Mouse (Mus musculus): Measurements from ENCODE around the gene Stox2. TPM values are rescaled to one million over a fixed set of nuclear protein-coding genes. Genes with fewer than 3 reads are reported as not detected.

Stox2 gene
- polyA plus RNA-seq, 1 experiment from 2014 or later, result 0.54 TPM

DNA sequence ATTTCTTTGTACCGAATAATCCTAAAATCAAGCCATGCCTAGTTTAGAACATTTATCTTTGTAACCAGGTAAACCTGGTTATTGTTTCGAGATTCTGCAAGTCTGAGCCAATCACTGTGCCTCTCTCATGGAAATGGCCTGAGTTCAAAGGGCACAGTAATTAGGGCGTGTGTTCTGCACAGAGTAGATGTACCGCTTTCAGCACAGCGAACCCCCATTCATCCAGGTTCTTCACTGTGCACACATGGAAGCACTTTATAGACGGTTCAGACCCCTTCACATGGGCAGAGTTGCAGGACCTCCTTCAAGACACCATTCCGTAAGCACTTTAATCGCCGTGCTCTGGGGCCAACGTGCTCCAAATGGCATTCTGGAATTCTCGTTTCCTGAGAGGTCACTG lies 104.7 kb downstream of the Stox2 start:
- Histone ChIP-seq H3K27me3 (ENCODE audit: insufficient read depth, low read length) (no peaks in the 10 kb centered on the region), H3K4me3 (ENCODE audit: low read depth, low read length) (no peak overlapping the region), H3K4me2 (ENCODE audit: low read depth, low read length) (no peak overlapping the region), H3K4me1 (ENCODE audit: insufficient read depth) (0 out of 2 replicates have a peak, but pooled peaks cover 2% of the 10 kb centered on the region), H3K36me3 (replicated peaks; ENCODE audit: insufficient read depth, low read length) (no peaks in the 10 kb centered on the region), H3K9me3 (ENCODE audit: low read length) (no peaks in the 10 kb centered on the region), H3K27ac (ENCODE audit: low read depth) (no peak overlapping the region), H3K9ac (replicated peaks) (no peak overlapping the region)
- TF ChIP-seq EP300 (IDR thresholded peaks at IDR 0.05; ENCODE audit: low read depth), result no peak
- TF ChIP-seq CTCF (IDR thresholded peaks at IDR 0.05; ENCODE audit: low read depth), result no peak
- no peak for ATAC-seq
- DNase-seq, result no peak
- WGBS (ENCODE audit: insufficient replicate concordance), result 76% methylated on average over 11 of the region's 11 CpGs

DNA sequence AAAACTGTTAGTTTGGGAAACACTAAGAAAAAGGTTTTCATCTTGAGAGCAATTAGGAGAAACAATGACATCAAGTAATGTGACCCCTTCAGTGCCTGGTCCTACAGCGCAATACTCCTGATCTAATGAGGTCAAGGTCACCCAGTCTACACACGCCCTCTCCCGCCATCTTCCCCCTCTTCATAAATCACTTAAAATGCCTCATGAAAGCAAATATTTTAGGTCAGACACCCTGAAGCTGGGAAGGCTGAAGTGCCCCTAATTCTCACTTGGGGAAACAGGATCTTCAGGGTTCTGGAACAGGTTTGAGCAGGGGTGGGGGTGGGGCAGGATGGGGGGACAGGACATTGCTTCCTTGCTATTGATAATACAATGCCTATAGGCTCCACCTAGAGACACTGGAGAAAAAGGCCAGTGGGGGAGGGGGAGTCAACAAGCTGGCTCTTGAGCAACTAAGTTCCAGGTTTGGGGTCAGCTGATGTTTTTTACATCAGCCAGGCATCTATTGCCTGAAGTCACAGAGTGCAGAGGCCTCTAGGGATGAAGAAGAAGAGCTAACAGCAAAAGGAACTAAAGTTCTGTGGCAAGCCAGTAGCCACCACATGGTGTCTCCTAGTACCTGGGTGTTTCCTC lies 107.4 kb downstream of the Stox2 start:
- WGBS (ENCODE audit: insufficient replicate concordance), result 65% methylated on average over 3 of the region's 3 CpGs
- Histone ChIP-seq H3K4me2 (ENCODE audit: low read depth, low read length) (no peak overlapping the region), H3K9me3 (ENCODE audit: low read length) (no peaks in the 10 kb centered on the region), H3K4me3 (ENCODE audit: low read depth, low read length) (no peak overlapping the region), H3K27me3 (ENCODE audit: insufficient read depth, low read length) (no peaks in the 10 kb centered on the region), H3K36me3 (replicated peaks; ENCODE audit: insufficient read depth, low read length) (no peaks in the 10 kb centered on the region), H3K4me1 (ENCODE audit: insufficient read depth) (0 out of 2 replicates have a peak, but pooled peaks cover 2% of the 10 kb centered on the region), H3K27ac (ENCODE audit: low read depth) (no peak overlapping the region), H3K9ac (replicated peaks) (no peak overlapping the region)
- DNase-seq (peak; percentile 61), ATAC-seq (peak; percentile 87)
- peak; percentile 8; the same call in 1 of the 2 replicates for TF ChIP-seq CTCF (IDR thresholded peaks at IDR 0.05; ENCODE audit: low read depth)
- no peak for TF ChIP-seq EP300 (IDR thresholded peaks at IDR 0.05; ENCODE audit: low read depth)

GRCm38 (mm10) chr8:47336433-47336832 lies 109.7 kb downstream of the Stox2 start:
- Histone ChIP-seq H3K27me3 (ENCODE audit: insufficient read depth, low read length) (no peaks in the 10 kb centered on the region), H3K9me3 (ENCODE audit: low read length) (no peaks in the 10 kb centered on the region), H3K36me3 (replicated peaks; ENCODE audit: insufficient read depth, low read length) (no peaks in the 10 kb centered on the region), H3K4me3 (ENCODE audit: low read depth, low read length) (no peak overlapping the region), H3K9ac (replicated peaks) (no peak overlapping the region), H3K4me1 (ENCODE audit: insufficient read depth) (0 out of 2 replicates have a peak, but pooled peaks cover 2% of the 10 kb centered on the region), H3K4me2 (ENCODE audit: low read depth, low read length) (no peak overlapping the region), H3K27ac (ENCODE audit: low read depth) (no peak overlapping the region)
- WGBS (ENCODE audit: insufficient replicate concordance), result 81% methylated on average over 12 of the region's 12 CpGs
- no peak for DNase-seq
- no peak for TF ChIP-seq EP300 (IDR thresholded peaks at IDR 0.05; ENCODE audit: low read depth)
- TF ChIP-seq CTCF (IDR thresholded peaks at IDR 0.05; ENCODE audit: low read depth), result no peak
- no peak for ATAC-seq

DNA sequence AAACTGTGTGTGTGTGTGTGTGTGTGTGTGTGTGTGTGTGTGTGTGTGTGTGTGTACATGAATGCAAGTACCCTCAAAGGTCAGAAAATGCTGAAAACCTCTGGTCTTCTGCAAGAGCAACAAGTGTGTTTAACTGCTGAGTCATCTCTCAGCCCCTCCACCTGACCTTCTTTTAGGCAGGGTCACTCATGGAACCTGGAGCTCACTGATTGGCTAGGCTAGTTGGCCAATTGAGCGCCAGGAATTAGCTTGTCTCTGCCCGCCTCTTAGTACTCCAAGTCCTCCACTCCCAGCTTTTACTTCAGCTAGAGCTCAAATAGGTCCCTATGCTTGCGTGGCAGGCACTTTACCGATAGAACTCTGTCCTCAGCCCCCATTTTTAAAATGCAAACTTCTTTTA lies 110.2 kb downstream of the Stox2 start:
- H3K27me3 ChIP-seq (ENCODE audit: insufficient read depth, low read length), result no peaks in the 10 kb centered on the region
- H3K9me3 ChIP-seq (ENCODE audit: low read length), result no peaks in the 10 kb centered on the region
- H3K4me3 ChIP-seq (ENCODE audit: low read depth, low read length), result no peak overlapping the region
- 0 out of 2 replicates have a peak, but pooled peaks cover 2% of the 10 kb centered on the region for H3K4me1 ChIP-seq (ENCODE audit: insufficient read depth)
- H3K9ac ChIP-seq (replicated peaks), result no peak overlapping the region
- DNase-seq (no peak), ATAC-seq (no peak)
- TF ChIP-seq CTCF (IDR thresholded peaks at IDR 0.05; ENCODE audit: low read depth) (no peak), EP300 (IDR thresholded peaks at IDR 0.05; ENCODE audit: low read depth) (no peak)
- 82% methylated on average over 4 of the region's 4 CpGs for WGBS (ENCODE audit: insufficient replicate concordance)
- H3K4me2 ChIP-seq (ENCODE audit: low read depth, low read length), result no peak overlapping the region
- H3K27ac ChIP-seq (ENCODE audit: low read depth), result no peak overlapping the region
- H3K36me3 ChIP-seq (replicated peaks; ENCODE audit: insufficient read depth, low read length), result no peaks in the 10 kb centered on the region

DNA sequence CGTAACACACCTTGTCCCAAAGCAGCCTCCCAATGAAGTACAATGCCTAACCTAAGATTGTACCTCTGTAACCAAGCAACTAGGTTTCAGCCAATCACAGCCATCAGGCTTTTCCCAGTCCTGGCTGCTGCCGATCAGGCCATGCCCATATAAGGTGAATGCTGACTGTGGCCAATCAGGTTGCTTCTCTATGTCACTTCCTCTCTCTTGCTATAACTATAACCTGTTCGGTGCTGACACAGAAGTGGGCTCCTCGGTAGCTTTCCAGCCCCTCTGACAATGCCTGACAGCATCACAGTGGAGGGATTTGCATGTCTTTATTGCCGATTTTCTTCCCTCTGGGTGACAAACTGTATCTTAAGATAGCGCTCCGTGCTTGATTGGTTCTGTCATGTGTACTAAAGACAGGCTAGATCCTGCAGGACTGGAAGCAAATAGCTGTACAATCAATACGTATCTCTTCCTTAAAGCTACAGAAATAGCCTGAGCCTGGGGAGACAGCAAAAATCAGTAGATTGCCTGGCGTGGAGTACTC lies 111.9 kb downstream of the Stox2 start:
- ATAC-seq (peak; percentile 57), DNase-seq (no peak)

GRCm38 (mm10) chr8:47332941-47333340 lies 113.2 kb downstream of the Stox2 start:
- H3K9ac ChIP-seq (replicated peaks), result no peak overlapping the region
- WGBS (ENCODE audit: insufficient replicate concordance), result 52% methylated on average over 1 of the region's 1 CpGs
- no peaks in the 10 kb centered on the region for H3K27me3 ChIP-seq (ENCODE audit: insufficient read depth, low read length)
- H3K4me1 ChIP-seq (ENCODE audit: insufficient read depth), result no peaks in the 10 kb centered on the region
- no peak overlapping the region for H3K4me3 ChIP-seq (ENCODE audit: low read depth, low read length)
- TF ChIP-seq CTCF (IDR thresholded peaks at IDR 0.05; ENCODE audit: low read depth) (no peak), EP300 (IDR thresholded peaks at IDR 0.05; ENCODE audit: low read depth) (no peak)
- no peak overlapping the region for H3K27ac ChIP-seq (ENCODE audit: low read depth)
- H3K4me2 ChIP-seq (ENCODE audit: low read depth, low read length), result no peak overlapping the region
- ATAC-seq, result no peak
- no peak for DNase-seq
- H3K9me3 ChIP-seq (ENCODE audit: low read length), result no peaks in the 10 kb centered on the region
- no peaks in the 10 kb centered on the region for H3K36me3 ChIP-seq (replicated peaks; ENCODE audit: insufficient read depth, low read length)

More for the DNA sequence above, 111.9 kb downstream of the Stox2 start:
- Histone ChIP-seq H3K9me3 (ENCODE audit: low read length) (no peaks in the 10 kb centered on the region), H3K4me1 (ENCODE audit: insufficient read depth) (0 out of 2 replicates have a peak, but pooled peaks cover 2% of the 10 kb centered on the region), H3K36me3 (replicated peaks; ENCODE audit: insufficient read depth, low read length) (no peaks in the 10 kb centered on the region), H3K27ac (ENCODE audit: low read depth) (no peak overlapping the region), H3K4me2 (ENCODE audit: low read depth, low read length) (no peak overlapping the region), H3K4me3 (ENCODE audit: low read depth, low read length) (no peak overlapping the region), H3K27me3 (ENCODE audit: insufficient read depth, low read length) (no peaks in the 10 kb centered on the region), H3K9ac (replicated peaks) (no peak overlapping the region)
- TF ChIP-seq CTCF (IDR thresholded peaks at IDR 0.05; ENCODE audit: low read depth) (no peak), EP300 (IDR thresholded peaks at IDR 0.05; ENCODE audit: low read depth) (no peak)
- 62% methylated on average over 9 of the region's 9 CpGs for WGBS (ENCODE audit: insufficient replicate concordance)

All from liver, postnatal 0 days (tissue).